Mouse (Mus musculus) intestine, postnatal 0 days (tissue): ENCODE results near the gene Fgfr2. TPM values are rescaled to one million over a fixed set of nuclear protein-coding genes. Genes with fewer than 3 reads are reported as not detected.
A peak's percentile ranks its signal among the peaks of the same experiment; 100 is the strongest.

Experiments used
- ATAC-seq: fragments of 200-750 bp; cut with Nextera tagmentation; 2 replicates; pipeline ENCODE4 v1.8.0; 2017; ENCODE audit warnings: mild to moderate bottlenecking, moderate TSS enrichment, moderate library complexity
- H3K27ac ChIP-seq: fragments of 300-500 bp; sonication (generic); 2 replicates; pipeline ENCODE4 v1.5.1; 2014; ENCODE audit warnings: mild to moderate bottlenecking, low read depth, low read length, moderate library complexity
- H3K27me3 ChIP-seq: fragments of 300-500 bp; sonication (generic); replicated peaks from 2 replicates; pipeline ENCODE4 v1.6.1; 2014; ENCODE audit warnings: low read length, mixed read lengths; ENCODE audit not compliant: control insufficient read depth, insufficient read depth
- H3K36me3 ChIP-seq: fragments of 300-500 bp; sonication (generic); 2 replicates; pipeline ENCODE4 v1.6.1; 2014; ENCODE audit warnings: mild to moderate bottlenecking, moderate library complexity; ENCODE audit not compliant: control insufficient read depth, insufficient read depth
- H3K4me1 ChIP-seq: fragments of 300-500 bp; sonication (generic); replicated peaks from 2 replicates; pipeline ENCODE4 v1.6.1; 2014; ENCODE audit warnings: antibody characterized with exemption, low read length, mixed read lengths; ENCODE audit not compliant: control insufficient read depth, insufficient read depth
- H3K4me2 ChIP-seq: fragments of 300-500 bp; sonication (generic); replicated peaks from 2 replicates; pipeline ENCODE4 v1.6.1; 2014; ENCODE audit warnings: low read depth, mild to moderate bottlenecking, moderate library complexity
- H3K4me3 ChIP-seq: fragments of 300-500 bp; sonication (generic); 2 replicates; pipeline ENCODE4 v1.5.1; 2014; ENCODE audit warnings: low read depth, low read length
- H3K9ac ChIP-seq: fragments of 300-500 bp; sonication (generic); 2 replicates; pipeline ENCODE4 v1.6.1; 2014; ENCODE audit warnings: mild to moderate bottlenecking, low read depth, low read length
- H3K9me3 ChIP-seq: fragments of 300-500 bp; sonication (generic); 2 replicates; pipeline ENCODE4 v1.6.1; 2016; ENCODE audit warnings: mixed run types; ENCODE audit not compliant: control insufficient read depth
- CTCF ChIP-seq: sonication (generic); IDR thresholded peaks from 2 replicates; pipeline ENCODE4 v1.5.1; 2016; ENCODE audit warnings: low read depth, mild to moderate bottlenecking, control low read depth, antibody characterized with exemption, moderate library complexity
- WGBS: fragments of 180-500 bp; shearing (Covaris S2); extraction: QIAGEN DNeasy Blood & Tissue Kit; methylation state at CpG from one replicate; pipeline ENCODE4 v1.1.7; 2014; 5-methylcytosine and 5-hydroxymethylcytosine counted together
- polyA plus RNA-seq: library from polyadenylated mRNA; unstranded; fragments of >200 nt; fragmentation: Nextera tagmentation; extraction: Ambion mirVana; gene quantifications from 2 replicates; pipeline ENCODE4 v1.2.1, GENCODE M21; 2015

Gene Fgfr2
- polyA plus RNA-seq, 1 experiment from 2014 or later: 29.5 TPM

DNA sequence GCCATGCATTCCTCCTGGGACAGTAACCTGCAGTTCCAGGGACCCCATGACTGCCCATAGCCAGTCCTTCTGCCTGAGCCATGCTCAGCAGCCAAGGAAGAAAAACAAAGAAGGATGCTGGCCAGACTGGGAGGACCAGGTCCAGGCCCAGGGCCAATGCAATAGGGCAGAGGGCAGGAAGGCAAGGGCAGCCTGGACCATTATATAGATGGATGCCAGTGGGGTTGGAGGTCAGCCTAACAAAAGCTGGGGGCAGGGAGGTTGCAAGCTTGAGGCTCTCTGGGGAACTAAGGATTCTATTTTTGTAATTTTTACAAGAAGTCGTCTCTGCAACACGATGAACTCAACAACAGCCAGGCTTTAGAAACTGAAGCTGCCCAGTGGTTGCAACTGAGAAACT is 890.2 kb downstream of the Fgfr2 start:
- no peak overlapping the region for H3K4me2 ChIP-seq
- no peaks in the 10 kb centered on the region for H3K27me3 ChIP-seq
- ATAC-seq: no peak
- no peak for TF ChIP-seq CTCF
- no peak overlapping the region for H3K9ac ChIP-seq
- WGBS: 65% methylated on average over 2 of the region's 2 CpGs
- no peaks in the 10 kb centered on the region for H3K4me1 ChIP-seq
- no peak overlapping the region for H3K27ac ChIP-seq
- H3K36me3 ChIP-seq: peaks cover 9% of the 10 kb centered on the region
- no peak overlapping the region for H3K4me3 ChIP-seq
- H3K9me3 ChIP-seq: no peaks in the 10 kb centered on the region

GRCm38 (mm10) chr7:132231476-132231875 is 891.7 kb downstream of the Fgfr2 start:
- Histone ChIP-seq H3K27ac (no peak overlapping the region), H3K9me3 (no peaks in the 10 kb centered on the region), H3K4me1 (no peaks in the 10 kb centered on the region), H3K9ac (no peak overlapping the region), H3K4me2 (no peak overlapping the region), H3K27me3 (no peaks in the 10 kb centered on the region), H3K4me3 (no peak overlapping the region), H3K36me3 (no peaks in the 10 kb centered on the region; the same call in 1 of the 2 replicates)
- WGBS: 61% methylated on average over 3 of the region's 3 CpGs
- ATAC-seq: 0 out of 2 replicates have a peak, but pooled peaks have one; percentile 6
- no peak for TF ChIP-seq CTCF

GRCm38 (mm10) chr7:132230961-132231360 is 892.2 kb downstream of the Fgfr2 start:
- Histone ChIP-seq H3K4me1 (no peaks in the 10 kb centered on the region), H3K9me3 (no peaks in the 10 kb centered on the region), H3K27me3 (no peaks in the 10 kb centered on the region), H3K4me3 (no peak overlapping the region), H3K27ac (no peak overlapping the region), H3K4me2 (no peak overlapping the region), H3K36me3 (no peaks in the 10 kb centered on the region; the same call in 1 of the 2 replicates), H3K9ac (no peak overlapping the region)
- 80% methylated on average over 3 of the region's 3 CpGs for WGBS
- ATAC-seq: no peak
- no peak for TF ChIP-seq CTCF

DNA sequence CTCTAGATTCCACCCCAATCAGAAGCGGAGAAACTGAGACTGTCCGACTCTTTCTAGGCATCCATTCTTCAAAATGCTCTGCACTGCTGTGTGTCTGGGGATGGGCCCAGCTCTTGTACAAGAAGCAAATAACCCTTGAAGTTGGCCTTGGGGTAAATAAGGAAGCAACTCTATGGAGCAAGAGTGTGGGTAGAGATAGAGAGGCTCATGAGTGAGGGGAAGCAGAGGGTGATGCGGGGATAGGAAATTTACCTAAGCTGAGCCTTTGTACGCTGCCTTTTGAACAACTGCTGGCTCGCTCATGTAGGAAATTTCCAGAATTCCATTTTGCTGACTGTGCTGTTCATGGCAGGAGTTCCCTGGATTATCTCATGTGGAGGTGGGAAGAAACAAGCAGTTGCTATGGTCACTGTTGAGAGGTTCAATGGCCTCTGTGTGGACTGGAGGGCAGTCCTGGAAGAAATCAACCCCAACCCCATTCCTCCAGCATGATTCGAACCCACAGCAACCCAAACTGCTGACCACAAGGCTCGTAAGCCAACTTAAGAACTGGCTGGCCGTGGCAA is 896.0 kb downstream of the Fgfr2 start:
- Histone ChIP-seq H3K27ac (peak overlapping the region; percentile 35; the same call in 1 of the 2 replicates), H3K9ac (no peak overlapping the region), H3K9me3 (no peaks in the 10 kb centered on the region), H3K4me1 (no peaks in the 10 kb centered on the region), H3K4me3 (no peak overlapping the region), H3K27me3 (no peaks in the 10 kb centered on the region), H3K4me2 (no peak overlapping the region), H3K36me3 (no peaks in the 10 kb centered on the region)
- no peak for TF ChIP-seq CTCF
- peak; percentile 24; the same call in 1 of the 2 replicates for ATAC-seq
- 77% methylated on average over 8 of the region's 8 CpGs for WGBS

DNA sequence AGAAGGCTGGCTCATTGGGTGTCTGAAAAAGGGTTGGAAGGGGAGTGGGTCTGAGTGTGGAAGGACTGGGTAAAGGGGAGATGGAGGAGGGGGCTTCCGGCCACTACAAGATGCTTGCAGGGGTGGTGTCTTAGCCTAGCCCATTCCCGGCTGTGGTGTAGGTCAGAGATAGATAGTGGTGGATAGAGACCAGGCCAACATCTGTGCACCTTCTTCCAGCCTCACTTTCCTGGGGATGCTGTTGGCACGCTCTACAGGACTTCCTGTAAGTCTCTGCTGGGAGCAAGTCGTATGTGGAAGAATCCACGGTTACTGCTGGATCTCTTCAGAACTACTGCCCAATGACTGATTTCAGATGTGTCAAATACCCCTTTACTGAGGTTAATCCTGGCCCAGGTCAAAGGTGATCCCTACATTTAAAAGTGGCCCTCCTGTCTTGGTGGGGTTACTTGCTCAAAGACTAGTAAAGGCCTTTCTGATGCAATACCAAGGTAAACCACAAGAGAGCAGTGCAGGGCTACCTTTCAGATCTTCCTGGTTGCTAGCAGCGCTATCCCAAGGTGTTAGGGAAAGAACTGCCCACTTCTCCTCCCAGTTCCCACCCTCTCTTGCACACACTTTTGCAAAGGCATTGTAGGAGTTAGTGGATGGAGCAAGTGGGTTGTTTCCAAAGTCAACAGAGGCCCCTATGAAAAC is 896.6 kb downstream of the Fgfr2 start:
- Histone ChIP-seq H3K27ac (no peak overlapping the region), H3K27me3 (no peaks in the 10 kb centered on the region), H3K4me1 (no peaks in the 10 kb centered on the region), H3K36me3 (no peaks in the 10 kb centered on the region), H3K4me2 (no peak overlapping the region), H3K4me3 (no peak overlapping the region), H3K9me3 (no peaks in the 10 kb centered on the region), H3K9ac (no peak overlapping the region)
- 58% methylated on average over 6 of the region's 6 CpGs for WGBS
- peak; percentile 96 for TF ChIP-seq CTCF
- peak; percentile 29 for ATAC-seq

- Histone ChIP-seq H3K9ac (no peak overlapping the region), H3K4me2 (no peak overlapping the region), H3K4me1 (no peaks in the 10 kb centered on the region), H3K27ac (no peak overlapping the region), H3K27me3 (no peaks in the 10 kb centered on the region), H3K36me3 (no peaks in the 10 kb centered on the region), H3K9me3 (no peaks in the 10 kb centered on the region), H3K4me3 (no peak overlapping the region)
- TF ChIP-seq CTCF: no peak
- WGBS: 46% methylated on average over 10 of the region's 10 CpGs
- no peak for ATAC-seq
Observed at GRCm38 (mm10) chr7:132223452-132224141, 899.6 kb downstream of the Fgfr2 start.
